Mouse (Mus musculus) right cerebral cortex, adult 2 months (tissue): ENCODE data around the gene Cnmd.

Source experiments
- DNase-seq, 2 experiments: peaks; one replicate each; pipeline ENCODE4 v3.0.0; 2021 to 2022; ENCODE audit warnings: low spot score in 2 of 2

The Cnmd gene

GRCm38 (mm10) chr14:79645378-79645777 lies 16.6 kb downstream of the Cnmd start:
- no peak for DNase-seq

GRCm38 (mm10) chr14:79642063-79642462 lies 19.9 kb downstream of the Cnmd start:
- no peak for DNase-seq

DNA sequence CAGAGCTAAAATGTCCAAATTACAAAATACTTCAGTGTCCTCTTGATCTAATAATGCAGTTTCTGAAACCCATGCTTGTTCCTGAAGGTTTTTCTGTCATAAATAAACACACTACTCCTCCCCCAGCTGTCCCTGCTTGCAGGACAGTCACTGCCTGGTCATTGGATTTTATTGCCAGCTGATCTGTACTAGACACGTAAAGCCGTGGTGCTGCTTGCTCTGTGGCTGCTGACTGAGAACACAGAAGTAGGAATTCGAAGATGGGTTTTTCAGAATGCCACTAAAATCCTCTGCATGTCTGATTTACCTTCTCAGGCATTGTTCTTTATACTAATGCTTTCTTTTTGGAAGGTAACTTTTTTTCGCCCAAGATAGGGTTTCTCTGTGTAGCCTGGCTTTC lies 25.2 kb downstream of the Cnmd start:
- DNase-seq: no peak

- no peak for DNase-seq
These were observed 28.8 kb downstream of the Cnmd start for GRCm38 (mm10) chr14:79633196-79633595.

GRCm38 (mm10) chr14:79632330-79632729 lies 29.6 kb downstream of the Cnmd start:
- DNase-seq: no peak

DNA sequence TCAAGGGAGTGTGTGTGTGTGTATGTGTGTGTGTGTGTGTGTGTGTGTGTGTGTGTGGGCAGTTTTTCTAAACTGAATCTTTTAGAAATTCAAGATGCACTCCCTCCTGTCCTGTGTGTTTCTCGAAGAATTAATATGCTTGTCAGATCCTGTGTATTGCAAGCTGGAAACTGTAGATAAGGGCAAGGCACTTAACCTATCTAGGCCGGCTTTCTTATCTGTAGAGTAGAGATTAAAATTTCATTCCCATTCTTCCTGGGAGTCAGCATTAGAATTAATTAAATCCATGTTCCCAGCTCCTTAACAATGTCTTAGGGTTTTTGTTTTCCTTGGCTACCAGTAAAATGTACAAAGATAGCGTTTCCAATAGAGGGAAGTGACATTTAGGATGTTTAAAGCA lies 40.8 kb downstream of the Cnmd start:
- DNase-seq: no peak

- DNase-seq: no peak
These were observed 42.2 kb downstream of the Cnmd start for GRCm38 (mm10) chr14:79619802-79620201.

DNA sequence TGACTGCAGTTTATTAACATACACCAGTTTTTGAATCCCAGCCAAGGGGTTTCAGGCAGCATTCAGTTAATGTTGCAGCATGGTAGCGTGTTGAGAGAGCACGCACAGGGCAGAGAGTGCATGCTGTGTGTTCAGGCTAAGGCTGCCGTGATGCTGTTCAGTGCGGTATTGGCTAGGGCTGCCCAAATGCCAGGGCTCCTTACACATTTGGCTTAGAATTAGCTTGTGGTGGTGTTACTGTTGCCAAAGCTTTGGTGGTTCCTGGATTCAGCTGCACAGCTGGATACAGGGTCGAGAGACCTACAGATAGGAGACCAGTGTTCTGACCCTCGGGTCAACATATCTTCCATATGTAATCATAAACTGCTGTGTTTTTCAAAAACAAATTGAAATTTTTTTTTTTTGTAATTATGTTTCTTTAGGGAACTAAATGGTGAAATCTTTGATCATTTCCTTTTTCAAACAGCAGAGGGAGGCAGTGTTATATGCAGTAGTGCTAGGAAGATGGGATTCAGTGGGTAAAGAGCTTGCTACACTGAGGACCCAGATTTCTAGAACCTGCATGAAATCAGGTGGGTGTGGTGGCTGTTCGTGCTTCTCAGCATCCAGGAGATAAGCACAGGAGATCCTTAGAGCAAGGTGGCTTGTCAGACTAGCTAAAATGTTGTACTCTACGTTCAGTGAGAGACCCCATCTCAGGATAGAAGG lies 44.7 kb downstream of the Cnmd start:
- DNase-seq: peak; percentile 31 to 42

DNA sequence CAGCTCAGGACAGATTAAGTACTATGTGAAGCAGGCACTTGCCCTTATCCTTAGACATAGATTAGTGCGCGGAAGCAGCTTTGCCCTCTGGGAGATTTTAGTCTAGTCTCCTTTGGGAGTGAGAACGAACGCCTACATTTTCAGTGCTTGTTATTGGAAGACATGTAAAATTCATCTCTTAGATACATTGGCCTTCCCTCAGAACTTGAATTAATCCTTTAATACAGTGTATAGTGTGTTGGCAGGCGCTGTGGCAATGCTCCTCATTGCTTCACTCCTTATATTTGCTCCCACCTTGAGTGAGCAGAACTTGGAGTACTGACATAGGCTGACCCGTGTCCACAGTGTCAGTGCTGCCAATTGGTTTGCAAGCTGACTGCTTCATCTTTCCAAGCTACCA lies 53.7 kb downstream of the Cnmd start:
- DNase-seq: no peak

DNA sequence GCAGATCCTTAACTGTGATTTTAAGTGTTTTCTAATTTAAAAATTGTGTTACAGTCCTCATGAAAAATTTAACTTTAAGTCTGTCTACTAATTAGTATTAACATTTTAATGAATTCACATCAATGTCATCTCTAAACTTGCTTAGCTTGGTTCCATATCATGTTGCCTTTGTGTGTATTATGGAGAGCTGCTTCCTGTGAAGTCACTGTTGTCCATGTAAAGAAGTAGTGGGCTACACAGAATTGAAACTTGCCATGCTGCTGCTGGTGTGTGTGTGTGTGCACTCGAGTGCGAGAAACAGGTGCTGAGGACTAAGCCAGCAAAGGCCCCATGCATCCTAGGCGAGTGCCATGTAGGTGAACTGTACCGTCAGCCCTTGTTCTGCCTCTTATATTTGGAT lies 54.6 kb downstream of the Cnmd start:
- DNase-seq: no peak

DNA sequence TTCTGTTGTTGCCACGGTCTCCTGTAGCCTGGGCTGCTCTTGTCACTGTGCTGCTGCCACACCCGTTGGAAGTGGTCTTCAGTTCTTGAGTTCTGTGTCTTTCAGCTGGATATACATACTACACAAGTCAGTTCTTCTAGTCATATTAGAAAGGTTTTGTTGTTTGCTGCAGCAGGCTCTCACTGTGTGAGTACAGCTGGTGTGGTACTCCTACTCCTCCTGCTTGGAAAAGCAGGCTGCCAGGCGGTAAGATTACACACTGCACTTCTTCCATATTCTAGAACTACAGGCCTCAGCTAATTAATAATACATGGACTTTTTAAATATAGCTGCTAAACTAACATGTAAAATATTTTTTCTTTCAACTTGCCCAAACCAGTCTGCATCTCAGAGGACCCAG lies 55.1 kb downstream of the Cnmd start:
- DNase-seq: peak; percentile 17 to 26

- no peak for DNase-seq
These were observed 55.6 kb downstream of the Cnmd start for GRCm38 (mm10) chr14:79606392-79606791.

GRCm38 (mm10) chr14:79605881-79606280 lies 56.1 kb downstream of the Cnmd start:
- no peak for DNase-seq

DNA sequence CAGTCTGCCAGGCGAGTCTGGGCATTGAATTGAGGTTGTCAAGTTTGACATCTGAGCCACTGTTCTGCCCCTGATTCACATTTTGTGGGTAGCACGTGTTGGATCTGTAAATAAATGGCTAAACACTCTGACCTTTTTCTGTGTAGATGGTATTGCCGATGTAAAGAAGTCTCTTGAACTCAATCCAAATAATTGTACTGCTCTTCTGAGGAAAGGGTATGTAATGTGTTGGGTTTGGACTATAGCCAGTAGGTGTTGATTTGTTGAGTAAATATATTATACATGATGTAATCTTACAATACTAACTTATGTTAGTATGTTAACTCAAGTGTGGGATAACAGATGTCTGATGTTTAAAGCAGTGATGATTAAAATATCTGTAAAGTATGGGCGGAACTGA lies 65.4 kb downstream of the Cnmd start:
- DNase-seq: no peak

GRCm38 (mm10) chr14:79594069-79594468 lies 67.9 kb downstream of the Cnmd start:
- no peak for DNase-seq

DNA sequence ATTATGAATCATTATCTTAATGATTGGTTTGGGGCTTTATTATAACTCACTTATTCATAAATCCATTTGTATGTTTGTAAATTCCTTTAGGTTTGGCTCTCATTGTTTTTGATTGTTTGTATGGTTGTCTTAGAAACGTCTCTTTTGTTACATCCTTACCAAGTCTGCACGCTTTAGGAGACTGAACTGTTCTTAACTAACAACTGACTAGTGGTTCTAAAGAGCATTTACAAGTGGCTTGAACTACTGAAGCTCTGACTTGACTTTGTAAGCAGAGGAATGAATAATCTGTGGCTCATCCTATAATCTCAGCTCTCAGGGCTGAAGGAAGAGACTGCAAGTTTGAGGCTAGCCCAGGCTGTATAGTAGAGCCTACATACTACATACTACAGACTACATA lies 70.4 kb downstream of the Cnmd start:
- DNase-seq: no peak

GRCm38 (mm10) chr14:79590916-79591315 lies 71.1 kb downstream of the Cnmd start:
- DNase-seq: no peak

GRCm38 (mm10) chr14:79589401-79589800 lies 72.6 kb downstream of the Cnmd start:
- no peak for DNase-seq

DNA sequence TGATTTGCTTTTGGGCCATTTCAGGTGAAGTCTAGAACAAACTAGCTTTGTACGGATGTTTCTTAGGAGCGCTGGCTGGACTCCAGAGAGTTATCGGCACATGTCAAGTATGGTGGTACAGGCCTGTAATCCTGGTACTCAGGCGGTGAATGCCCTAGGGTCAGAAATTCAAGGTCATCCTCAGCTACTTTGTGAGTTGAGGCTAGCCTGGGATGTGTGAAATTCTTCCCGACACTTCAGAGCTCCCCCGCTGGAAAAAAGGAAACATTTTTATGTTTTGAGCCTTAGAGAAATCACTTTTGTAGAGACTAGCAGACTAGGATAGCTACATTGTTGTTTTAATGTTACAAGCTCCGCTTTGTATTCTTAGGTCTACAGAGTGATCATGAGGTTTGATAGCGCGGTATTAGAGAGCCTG lies 73.4 kb downstream of the Cnmd start:
- no peak for DNase-seq

DNA sequence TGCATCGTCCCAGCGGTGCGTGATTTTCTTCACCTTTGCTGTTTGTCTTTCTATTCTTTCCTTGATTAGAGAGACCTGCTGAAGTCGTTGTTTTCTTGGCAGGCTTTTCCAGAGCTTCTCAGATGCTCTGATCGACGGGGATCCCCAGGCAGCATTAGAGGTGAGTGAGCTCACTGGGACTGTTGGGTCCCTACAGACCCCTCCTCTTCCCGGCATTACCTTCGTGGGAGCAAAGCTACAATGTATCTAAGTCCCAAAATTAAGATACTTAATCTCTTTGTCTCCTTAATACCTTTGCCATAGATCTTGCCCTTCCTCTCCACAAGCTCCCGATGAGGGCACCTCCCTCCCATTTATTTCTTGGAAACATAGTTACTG lies 74.1 kb downstream of the Cnmd start:
- DNase-seq: no peak
